Mouse (Mus musculus) adrenal gland (tissue): ENCODE results near the gene Hmcn2.

ENCODE experiments used
- intact Hi-C: fragments of 180-260 bp; cut with DNase I; formaldehyde crosslinking; loops from one replicate; pipeline ENCODE4 v1.15.1; 2025

Hmcn2 gene

DNA sequence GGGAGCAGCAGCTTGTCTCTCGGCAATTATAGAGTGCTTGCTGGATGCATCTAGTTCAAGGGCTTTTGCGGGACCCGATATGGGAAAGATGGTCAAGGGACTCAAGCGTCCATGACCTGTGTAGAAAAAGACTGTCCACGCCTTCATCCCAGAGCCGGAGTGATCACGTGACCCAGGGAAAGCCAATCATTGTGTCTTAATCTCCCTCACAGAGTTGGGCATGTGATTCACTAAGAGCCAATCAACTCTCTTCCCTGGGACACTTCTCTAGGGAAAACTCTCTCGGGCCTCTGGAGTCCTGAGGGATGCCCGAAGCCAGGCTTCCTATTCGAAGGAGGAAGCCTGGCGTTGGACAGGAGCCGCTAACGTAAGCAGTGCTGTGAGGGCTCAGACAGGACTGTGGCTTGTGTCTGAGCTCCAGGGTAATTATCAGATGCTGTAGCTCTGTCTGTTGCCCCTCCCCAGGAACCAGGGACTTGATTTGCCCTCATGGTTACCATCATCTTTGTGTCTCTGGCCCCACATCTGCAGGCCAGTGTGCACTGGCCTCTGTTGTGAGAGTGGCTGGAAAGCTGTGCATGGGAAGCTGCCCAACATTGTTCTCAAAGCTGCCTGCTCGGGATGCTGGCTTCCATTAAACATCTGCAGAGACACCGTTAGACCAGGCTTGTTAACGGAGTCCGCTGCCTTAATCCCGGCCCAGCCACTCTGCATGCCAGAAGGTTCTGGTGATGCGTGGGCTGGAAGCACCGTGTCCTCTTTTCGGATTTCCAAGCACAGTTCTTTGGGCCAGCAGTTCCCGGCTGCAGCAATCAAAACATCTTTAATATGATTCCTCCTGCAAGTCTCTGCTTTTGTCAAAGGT, 9.2 kb upstream of the Hmcn2 start:
- intact Hi-C loops = loop anchor here (5.0 kb wide), 1 partner anchor 77 kb away; no protein-coding TSS in a partner anchor

- intact Hi-C loops = no loop called here
Observed at GRCm38 (mm10) chr2:31305684-31306083, 8.5 kb upstream of the Hmcn2 start.

DNA sequence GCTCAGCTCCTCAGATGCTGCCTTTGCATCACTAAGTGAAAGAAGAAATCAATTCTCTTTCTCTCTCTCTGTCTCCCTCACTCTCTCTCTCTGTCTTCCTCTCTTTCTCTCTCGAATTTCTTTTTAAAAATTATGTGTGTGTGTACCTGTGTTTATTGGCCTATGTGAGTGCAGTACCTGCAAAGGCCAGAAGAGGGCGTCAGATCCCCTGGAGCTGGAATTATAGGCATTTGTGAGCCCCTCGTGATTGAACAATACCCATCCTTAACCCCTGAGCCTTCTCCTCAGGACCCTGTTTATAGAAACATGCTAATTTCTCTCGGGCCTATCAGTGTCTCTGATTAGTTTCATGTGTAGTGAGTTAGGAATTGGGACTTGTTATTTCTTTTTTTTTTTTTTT, 6.0 kb upstream of the Hmcn2 start:
- intact Hi-C loops = no loop called here

DNA sequence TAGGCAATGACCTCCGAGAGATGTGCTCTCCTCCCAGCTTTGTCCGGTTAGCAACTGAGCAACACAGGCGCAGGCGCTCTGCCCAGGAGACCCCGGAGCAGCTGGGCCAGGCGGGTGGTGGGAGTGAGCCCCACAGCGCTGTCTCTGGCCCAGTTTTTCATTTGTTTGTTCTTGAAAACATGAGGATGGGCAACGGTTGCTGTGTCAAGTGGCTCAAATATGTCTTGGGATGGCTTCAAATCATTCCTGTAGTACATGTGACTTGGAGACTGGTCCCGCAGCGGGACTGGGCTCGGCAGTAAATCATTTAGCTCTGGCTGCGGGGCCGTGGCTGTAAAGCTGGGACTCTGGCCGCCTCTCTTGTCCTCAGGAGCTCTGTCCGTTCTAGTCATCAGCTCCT, 4.7 kb upstream of the Hmcn2 start:
- intact Hi-C loops = no loop called here

DNA sequence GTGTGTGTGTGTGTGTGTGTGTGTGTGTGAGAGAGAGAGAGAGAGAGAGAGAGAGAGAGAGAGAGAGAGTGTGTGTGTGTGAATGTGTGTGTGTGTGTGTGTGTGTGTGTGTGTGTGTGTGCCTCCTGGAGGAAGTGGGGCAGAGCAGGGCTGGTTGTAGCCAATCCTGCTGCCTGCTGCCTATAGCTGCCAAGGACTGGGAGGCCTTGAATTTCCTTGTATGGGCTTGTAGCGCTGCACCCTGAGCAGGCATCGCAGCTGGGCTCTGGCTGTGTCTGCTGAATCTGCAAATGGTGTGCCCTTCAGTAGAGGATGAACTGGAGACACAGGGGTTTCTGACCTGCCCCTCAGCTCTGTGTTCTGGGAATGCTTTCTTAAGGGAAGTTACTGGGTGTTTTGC, 3.9 kb downstream of the Hmcn2 start:
- intact Hi-C loops = no loop called here

GRCm38 (mm10) chr2:31319200-31319599, 5.0 kb downstream of the Hmcn2 start:
- intact Hi-C loops = no loop called here

DNA sequence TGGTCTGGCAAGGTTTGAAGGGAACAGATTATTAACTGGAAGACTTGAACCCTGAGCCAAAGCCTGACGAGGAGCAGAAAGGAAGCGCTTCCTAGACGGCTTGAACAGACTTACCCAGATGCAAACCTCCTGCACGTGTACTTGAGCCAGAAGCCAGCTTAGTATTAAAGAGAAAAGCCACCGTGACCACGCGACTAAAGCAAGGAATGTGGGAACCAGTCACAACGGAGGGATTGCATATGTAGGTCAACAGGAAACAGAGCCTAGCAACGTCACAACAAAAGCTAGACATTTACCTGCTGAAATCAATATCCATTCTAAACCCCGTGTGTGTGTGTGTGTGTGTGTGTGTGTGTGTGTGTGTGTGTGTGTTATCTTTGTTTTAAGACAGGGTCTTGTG, 13.0 kb downstream of the Hmcn2 start:
- intact Hi-C loops = no loop called here

DNA sequence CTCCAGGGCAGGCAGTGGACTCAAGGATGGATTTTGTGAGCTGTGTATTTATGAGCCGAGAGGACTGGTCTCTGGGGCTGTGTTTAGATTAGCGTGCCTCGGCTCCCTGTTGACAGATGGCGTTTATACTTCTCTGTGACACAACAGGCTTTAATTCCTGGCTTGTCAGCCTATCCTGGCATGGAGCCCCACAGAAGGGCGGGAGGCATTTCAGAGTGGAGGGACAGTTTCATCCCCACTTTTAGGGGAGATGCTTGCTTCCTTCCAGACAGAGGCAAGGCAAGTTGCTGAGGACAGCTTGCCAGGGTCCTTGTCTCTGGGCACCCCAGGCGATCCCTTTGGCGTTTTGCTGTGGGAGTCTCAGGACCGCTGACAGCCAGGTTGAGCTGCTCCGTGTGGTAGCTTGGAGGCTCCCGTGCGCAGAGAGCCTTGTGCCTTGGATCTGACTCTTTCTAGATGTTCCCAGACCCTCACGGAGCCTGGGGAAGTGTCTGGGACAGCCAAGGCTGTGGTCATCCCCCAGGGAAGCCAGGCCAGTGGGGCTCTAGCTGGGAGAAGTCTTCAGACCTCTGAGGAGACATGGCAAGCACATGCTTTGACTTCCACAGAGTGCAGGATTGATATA, 23.6 kb downstream of the Hmcn2 start:
- intact Hi-C loops = no loop called here

DNA sequence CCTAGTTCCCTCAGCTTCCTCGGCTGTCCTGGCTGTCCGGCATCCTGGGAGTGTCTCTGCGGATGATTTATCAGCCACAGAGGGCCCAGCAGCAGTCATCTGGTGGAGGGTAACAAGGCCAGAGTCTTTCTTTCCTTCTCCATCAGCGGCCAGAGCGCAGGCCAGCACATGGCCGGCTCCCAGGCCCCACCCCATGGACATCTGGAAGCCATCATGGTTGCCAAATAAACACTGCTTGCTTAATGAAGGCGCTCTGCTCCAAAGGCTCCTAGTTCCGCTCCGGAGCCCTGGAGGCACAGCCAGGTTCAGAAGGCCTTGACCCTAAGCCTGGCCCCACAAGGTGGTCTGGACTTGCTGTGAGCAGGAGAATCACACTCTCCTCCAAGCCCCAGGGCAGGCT, 25.6 kb downstream of the Hmcn2 start:
- intact Hi-C loops = no loop called here

- intact Hi-C loops = no loop called here
Observed at GRCm38 (mm10) chr2:31341726-31342535, 27.7 kb downstream of the Hmcn2 start.

- intact Hi-C loops = no loop called here
Observed at GRCm38 (mm10) chr2:31346096-31346495, 31.9 kb downstream of the Hmcn2 start.

DNA sequence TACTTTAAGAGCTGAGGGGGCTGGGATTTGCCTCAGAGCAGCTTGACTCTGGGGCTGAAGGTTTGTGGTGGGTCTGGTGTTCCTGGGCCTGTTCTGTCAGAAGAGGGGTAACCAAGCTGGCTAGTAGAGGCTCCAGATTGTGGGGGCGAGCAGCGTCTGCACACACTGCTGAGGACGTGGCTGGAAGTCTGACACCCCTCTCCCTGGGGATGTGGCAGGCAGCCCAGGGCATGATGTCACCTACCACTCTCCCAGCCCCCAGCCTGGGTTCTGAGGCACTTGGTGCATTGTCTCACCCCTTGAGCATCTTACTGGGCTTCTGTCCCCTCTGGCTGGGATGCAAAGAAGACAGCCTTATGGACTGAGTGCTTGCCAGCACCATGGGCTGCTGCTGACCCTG, 34.2 kb downstream of the Hmcn2 start:
- intact Hi-C loops = no loop called here

DNA sequence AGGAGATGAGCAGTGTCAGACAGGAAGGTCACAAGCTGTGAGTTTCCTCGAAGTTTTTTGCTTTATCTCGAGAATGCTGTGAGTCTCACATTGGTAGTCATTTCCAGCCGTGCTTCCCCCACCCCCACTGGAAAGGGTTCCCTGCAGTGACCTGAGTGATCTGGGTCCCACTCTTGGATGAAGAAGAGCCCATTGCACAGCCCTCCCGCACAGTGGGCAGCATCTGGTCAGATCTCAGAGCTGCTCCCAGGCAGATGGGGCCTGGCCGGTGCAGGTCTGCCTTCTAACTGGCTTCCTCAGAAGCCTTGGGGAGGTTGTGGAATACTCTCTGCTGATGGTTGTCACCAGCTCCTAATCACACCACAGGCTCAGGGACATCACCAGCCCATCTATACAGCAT, 34.6 kb downstream of the Hmcn2 start:
- intact Hi-C loops = no loop called here

- intact Hi-C loops = no loop called here
Observed at GRCm38 (mm10) chr2:31356771-31357170, 42.6 kb downstream of the Hmcn2 start.

DNA sequence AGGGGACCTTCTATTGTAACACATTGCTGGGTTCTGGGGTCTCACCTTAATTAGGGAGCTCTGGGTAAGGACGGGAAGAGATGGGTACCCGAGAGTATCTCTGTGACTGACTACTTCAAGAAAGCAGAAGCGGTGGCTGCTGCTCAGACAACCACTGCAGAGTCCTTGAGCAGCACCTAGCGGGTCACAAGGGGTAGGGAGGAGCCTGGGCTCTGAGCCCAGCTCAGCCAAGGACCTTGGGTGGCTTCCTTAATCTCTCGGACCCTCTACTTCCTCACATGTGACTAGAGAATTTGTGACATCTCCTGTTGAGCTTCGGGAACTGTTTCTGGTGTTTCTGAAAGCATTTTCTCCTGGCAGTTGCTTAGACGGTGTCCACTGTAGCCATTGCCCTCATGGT, 45.1 kb downstream of the Hmcn2 start:
- intact Hi-C loops = no loop called here

GRCm38 (mm10) chr2:31367186-31367585, 53.0 kb downstream of the Hmcn2 start:
- intact Hi-C loops = no loop called here

DNA sequence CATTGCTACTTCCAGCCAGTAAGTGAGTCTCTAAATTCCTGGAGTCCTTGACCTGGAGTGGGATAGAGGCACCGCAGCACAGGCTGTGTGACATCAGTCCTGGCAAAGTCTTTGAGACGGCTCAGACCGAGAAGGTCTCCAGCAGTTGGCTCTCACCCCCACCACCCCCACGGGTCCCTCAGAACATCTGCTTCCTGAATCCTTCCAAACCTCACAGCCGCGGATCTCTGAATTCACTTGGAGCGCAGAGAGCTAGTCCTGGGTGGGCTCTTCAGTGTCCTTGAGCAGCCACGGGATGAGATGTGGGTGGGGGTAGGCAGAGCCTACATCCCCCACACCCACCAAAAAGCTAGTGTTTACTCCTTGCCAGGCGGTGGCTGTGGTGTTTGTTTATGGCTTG, 57.2 kb downstream of the Hmcn2 start:
- intact Hi-C loops = no loop called here

DNA sequence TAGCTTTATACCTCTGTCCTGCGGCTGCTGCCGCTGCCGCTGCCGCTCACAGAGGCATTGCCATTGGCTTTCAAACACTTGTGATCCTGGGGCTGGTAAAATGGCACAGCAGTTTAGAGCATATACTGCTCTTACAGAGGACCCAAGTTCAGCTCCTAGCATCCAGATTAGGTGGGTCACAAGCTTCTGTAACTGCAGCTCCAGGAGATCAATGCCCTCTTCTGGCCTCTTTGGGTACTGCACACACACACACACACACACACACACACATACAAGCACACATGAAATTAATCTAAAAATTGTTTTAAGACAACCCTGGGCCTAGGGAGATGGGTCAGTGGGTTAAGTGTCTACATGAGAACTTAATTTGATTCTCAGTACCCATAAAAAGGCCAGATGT, 58.0 kb downstream of the Hmcn2 start:
- intact Hi-C loops = no loop called here

GRCm38 (mm10) chr2:31374415-31374814, 60.2 kb downstream of the Hmcn2 start:
- intact Hi-C loops = no loop called here

DNA sequence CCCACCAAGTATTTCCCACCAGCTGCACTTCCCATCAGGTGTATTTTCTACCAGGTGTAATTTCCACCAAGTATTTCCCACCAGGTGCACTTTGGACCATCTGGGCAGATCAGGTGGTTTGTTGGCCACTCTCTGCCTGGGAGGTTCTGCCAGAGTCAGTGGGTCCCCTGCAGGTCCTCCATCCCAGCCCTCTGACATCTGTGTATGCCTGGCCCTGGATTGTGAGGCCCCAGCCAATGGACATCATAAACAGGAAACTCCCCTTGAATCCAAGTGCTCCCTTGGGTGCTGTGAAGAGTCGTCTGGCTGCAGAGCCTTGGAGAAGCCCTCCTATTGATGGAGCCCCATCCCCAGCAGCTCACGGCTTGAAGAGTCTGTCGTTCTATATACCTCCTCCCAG, 61.8 kb downstream of the Hmcn2 start:
- intact Hi-C loops = no loop called here

- intact Hi-C loops = no loop called here
Observed at GRCm38 (mm10) chr2:31377481-31377880, 63.3 kb downstream of the Hmcn2 start.

DNA sequence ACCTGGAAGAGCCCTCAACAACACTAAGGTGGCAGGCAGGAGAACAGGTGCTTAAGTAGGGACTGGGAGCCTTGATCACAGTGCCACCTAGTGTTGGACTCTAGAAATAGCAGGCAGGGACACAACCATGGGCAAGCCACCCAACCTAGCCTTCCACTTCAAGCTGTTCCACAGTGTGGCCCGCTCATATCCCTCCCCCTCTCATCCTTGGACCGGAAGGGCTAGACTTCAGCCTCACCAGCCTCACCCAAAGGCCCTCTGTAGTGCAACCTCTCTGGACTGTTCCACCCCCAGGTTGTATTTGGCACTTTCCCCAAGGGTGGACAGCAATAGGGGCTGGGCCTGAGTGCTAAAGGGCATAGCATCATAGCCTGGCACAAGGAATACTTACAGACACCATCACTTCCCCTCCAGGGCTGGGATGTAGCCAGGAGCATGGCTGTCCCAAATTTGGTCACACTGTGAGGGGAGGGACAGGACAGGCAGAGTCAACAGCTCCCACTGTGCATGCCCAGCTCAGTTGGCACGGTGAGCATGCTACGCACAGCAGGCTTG, 67.2 kb downstream of the Hmcn2 start:
- intact Hi-C loops = loop anchor here (5.0 to 10.0 kb wide), 2 partner anchors 79 to 187 kb away; no protein-coding TSS in a partner anchor
